Mouse (Mus musculus) MEL (cell line): Measurements from ENCODE around the gene Rif1.

ENCODE experiments used
- CHD2 ChIP-seq: IDR thresholded peaks from 2 replicates; pipeline ENCODE4 v1.6.1; 2011; ENCODE audit warnings: low read length, improper control_type of control experiment
- MYB ChIP-seq: IDR thresholded peaks from 2 replicates; pipeline ENCODE4 v1.6.1; 2011; ENCODE audit warnings: mild to moderate bottlenecking, low read depth, low read length, improper control_type of control experiment
- POLR2A ChIP-seq, 2 experiments: IDR thresholded peaks; 2 replicates each; pipeline ENCODE4 v1.6.1; 2011 to 2012; ENCODE audit warnings: low read length in 2 of 2, mild to moderate bottlenecking in 2 of 2, control low read depth in 1 of 2, improper control_type of control experiment in 1 of 2, low read depth in 1 of 2, moderate library complexity in 1 of 2; ENCODE audit not compliant: control insufficient read depth in 1 of 2, insufficient read depth in 1 of 2, poor library complexity in 1 of 2
- POLR2AphosphoS5 ChIP-seq: IDR thresholded peaks from 2 replicates; pipeline ENCODE4 v1.6.1; 2012; ENCODE audit warnings: low read depth, borderline replicate concordance, mild to moderate bottlenecking, inconsistent platforms, low read length, moderate library complexity, mixed read lengths
- RCOR1 ChIP-seq: IDR thresholded peaks from 2 replicates; pipeline ENCODE4 v1.6.1; 2012; ENCODE audit warnings: low read depth, mild to moderate bottlenecking, inconsistent platforms, low read length, improper control_type of control experiment
- TCF12 ChIP-seq: IDR thresholded peaks from 2 replicates; pipeline ENCODE4 v1.6.1; 2014; ENCODE audit warnings: low read depth, mild to moderate bottlenecking, inconsistent platforms, low read length, improper control_type of control experiment, moderate library complexity
- ZC3H11A ChIP-seq: IDR thresholded peaks from 2 replicates; pipeline ENCODE4 v1.6.1; 2012; ENCODE audit warnings: low read depth, mild to moderate bottlenecking, inconsistent platforms, low read length, improper control_type of control experiment
- ZMIZ1 ChIP-seq: IDR thresholded peaks from 2 replicates; pipeline ENCODE4 v1.6.1; 2012; ENCODE audit warnings: low read depth, mild to moderate bottlenecking, inconsistent platforms, low read length, improper control_type of control experiment, moderate library complexity

DNA sequence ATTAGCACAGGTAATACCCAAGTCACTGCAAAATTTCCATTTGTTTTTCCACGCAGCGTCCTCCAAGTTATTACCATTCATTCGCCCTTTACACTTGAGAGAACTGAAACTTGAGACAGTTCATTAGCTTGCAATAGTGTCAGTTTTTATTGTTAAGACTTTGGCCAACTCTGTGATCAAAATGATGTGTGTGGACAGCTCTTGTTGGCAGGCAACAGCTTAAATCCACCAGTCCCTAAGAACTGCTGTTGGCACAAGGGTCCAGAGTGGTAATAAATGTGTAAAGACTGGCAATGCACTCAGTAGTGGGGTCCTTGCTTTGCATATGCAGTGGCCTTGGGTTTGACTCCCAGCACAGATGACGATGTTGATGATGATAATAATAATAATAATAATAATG is 20.3 kb upstream of the Rif1 start:
- no peak for TF ChIP-seq POLR2A (IDR thresholded peaks at IDR 0.05; ENCODE audit: control insufficient read depth in 1 of 2, insufficient read depth in 1 of 2, low read depth in 1 of 2, low read length in 2 of 2, poor library complexity in 1 of 2)
- TF ChIP-seq CHD2, result no peak
- TF ChIP-seq TCF12, result no peak
- TF ChIP-seq MYB, result no peak
- TF ChIP-seq ZMIZ1, result no peak
- TF ChIP-seq ZC3H11A, result no peak
- TF ChIP-seq RCOR1, result no peak
- TF ChIP-seq POLR2AphosphoS5, result no peak
